Mouse (Mus musculus): ENCODE results near the gene Galnt13.

DNA sequence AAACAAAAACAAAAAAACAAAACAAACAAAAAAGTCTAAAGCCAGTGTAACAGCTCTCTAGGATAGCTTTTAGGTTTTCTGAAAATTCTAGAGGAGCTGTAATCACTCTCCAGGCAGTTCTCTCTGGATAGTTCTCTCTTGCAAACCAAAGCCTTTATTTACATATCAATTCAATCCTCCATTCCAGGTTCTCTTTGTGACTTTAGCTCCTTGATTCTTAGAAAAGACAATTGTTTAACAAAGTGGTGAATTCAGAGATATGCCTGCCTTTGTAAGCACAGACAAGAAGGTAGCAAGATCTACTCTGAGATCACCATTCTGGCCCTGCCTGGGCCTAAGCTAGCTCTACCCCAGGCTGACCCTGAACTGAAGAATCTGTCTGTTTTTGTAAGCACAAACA is 501.2 kb downstream of the Galnt13 start:
- TF ChIP-seq POLR2A (IDR thresholded peaks at IDR 0.05; ENCODE audit: borderline replicate concordance, low read depth, low read length) (no peak), CTCF (IDR thresholded peaks at IDR 0.05; ENCODE audit: low read depth, low read length) (no peak)

Measured in bone marrow macrophage, adult 2 months (primary cell).